Mouse (Mus musculus) brown adipose tissue, adult 24 weeks (tissue): ENCODE measurements around the gene Retreg1. TPM values are rescaled to one million over a fixed set of nuclear protein-coding genes. Genes with fewer than 3 reads are reported as not detected.

ENCODE experiments used
- H3K27ac ChIP-seq: fragments of 200-500 bp; replicated peaks from 2 replicates; pipeline ENCODE4 v1.5.1; 2012; ENCODE audit warnings: low read depth, mild to moderate bottlenecking, low read length
- H3K4me1 ChIP-seq: fragments of 200-500 bp; 2 replicates; pipeline ENCODE4 v1.6.1; 2012; ENCODE audit warnings: low read length, mixed read lengths; ENCODE audit not compliant: control insufficient read depth, insufficient read depth, insufficient read length
- H3K4me3 ChIP-seq: fragments of 200-500 bp; 2 replicates; pipeline ENCODE4 v1.5.1; 2012; ENCODE audit warnings: low read depth, mild to moderate bottlenecking, low read length, moderate library complexity; ENCODE audit not compliant: insufficient read depth
- polyA plus RNA-seq: library from polyadenylated mRNA; stranded (reverse); fragments of >200 nt; gene quantifications from 2 replicates; pipeline ENCODE4 v1.2.4, GENCODE M21; 2012; ENCODE audit not compliant: missing spikeins, insufficient read depth, insufficient read length

Retreg1 gene
- polyA plus RNA-seq, 1 experiment: 17.8 TPM

DNA sequence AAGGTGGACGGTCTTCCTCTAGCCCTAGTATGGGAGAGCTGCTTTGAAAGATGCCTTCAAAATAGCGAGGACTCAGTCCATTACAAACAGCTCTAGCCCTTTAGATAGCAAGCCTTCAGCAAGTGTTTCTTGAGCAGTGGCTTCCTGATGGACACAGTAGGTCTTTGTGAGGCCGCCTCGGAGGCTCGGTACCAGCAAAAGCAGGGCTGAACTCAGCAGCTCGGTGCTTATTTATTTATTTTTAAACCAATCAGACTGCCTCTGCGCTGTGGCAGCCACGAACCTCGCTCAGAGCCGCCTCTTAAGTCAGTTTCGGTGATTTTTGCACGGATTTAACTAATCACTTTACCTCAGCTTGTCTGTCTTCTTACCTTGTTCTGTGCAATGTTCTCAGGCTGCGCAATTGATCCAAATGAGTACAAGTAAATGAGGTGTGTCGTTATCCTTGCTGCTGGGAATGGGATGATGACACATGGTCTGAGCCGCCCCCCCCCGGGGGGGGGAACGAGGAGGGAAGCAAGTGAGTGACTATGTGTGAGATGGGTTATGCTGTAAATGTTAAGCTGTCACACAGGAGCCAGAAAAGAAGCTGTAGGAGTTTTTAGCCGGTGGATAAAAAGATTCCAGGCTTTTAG, 11.4 kb downstream of the Retreg1 start:
- Histone ChIP-seq H3K4me1 (no peaks in the 10 kb centered on the region), H3K4me3 (no peak overlapping the region), H3K27ac (no peak overlapping the region)

DNA sequence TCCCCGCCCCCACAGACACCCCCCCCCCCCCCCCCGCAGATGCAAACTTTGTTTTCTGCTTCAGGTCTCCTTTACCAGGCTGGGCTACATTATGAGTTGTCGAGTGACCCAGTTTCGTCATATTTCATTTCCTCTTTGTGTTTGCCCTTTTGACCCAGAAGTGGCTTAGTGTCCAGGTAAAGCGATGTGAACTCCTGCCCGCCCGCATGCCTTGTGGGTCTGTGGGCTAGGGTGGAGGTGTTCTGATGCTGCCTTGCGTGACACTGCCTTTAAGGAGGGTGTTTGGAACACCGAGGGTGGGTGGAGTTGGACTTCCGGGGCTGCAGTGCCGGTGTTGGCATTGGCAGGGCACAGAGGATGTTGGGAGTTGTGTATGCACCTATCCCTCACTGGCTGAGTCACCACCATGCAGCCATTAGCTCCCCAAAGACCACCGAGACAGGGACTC, 15.7 kb downstream of the Retreg1 start:
- Histone ChIP-seq H3K4me3 (no peak overlapping the region), H3K27ac (no peak overlapping the region), H3K4me1 (no peaks in the 10 kb centered on the region)

DNA sequence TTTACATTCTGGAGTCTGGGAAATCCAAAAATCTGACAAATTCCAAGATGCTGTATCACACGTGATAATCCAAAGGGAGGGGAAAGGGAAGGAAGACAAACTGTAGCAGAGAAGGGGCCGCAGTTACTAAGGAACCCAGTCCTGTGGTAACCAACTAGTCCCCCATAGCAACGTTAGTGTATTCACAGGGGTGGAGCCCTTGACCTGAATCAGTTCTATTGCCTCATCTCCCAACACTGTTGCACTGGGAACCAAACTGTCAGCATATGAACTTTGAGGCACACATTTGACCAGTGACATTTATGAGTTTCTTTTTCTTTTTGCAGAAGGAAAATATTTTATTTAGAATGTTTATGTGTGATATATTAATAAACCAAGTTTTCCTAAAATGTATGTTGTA, 16.5 kb downstream of the Retreg1 start:
- no peak overlapping the region for H3K27ac ChIP-seq
- H3K4me3 ChIP-seq: no peak overlapping the region
- H3K4me1 ChIP-seq: no peaks in the 10 kb centered on the region

DNA sequence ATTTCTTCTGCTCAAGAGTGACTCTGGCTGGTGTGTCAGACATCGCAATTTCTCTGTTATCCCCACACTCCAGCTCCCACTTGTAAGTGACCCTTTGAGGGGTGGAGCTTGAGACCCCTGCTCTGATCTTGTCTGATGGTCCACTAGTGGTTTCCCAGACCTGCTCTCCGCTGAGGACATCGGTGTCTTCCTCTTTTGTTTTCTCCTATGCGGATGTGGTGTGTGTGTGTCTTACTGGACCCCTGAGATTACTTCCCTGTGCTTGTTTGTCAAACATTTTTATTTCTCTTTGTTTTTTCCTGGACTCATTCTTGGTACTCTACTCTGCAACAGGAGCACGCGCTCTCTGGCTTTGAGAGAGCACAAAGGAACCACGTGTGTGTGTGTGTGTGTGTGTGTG, 18.9 kb downstream of the Retreg1 start:
- Histone ChIP-seq H3K4me3 (no peak overlapping the region), H3K27ac (no peak overlapping the region)

DNA sequence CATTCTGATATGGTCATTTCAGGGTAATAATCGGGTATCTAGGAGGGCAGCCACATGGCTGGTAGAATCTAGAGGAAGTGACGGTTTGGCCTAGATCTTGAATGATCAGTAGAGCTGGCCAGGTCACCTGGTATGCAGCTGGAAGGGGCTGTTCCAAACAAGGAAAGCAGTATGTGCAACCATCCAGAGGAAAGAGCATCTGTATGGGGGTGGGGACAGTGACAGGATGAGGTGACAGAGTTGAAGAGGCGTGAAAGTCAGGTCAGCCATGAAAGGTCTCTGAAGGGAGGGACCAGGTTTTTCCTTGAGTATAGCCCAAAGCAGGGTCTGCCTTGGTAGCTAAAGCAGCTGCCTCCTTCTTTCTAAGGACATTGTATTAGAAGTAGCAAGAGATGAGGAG, 22.6 kb downstream of the Retreg1 start:
- no peaks in the 10 kb centered on the region for H3K4me1 ChIP-seq
- no peak overlapping the region for H3K4me3 ChIP-seq
- H3K27ac ChIP-seq: no peak overlapping the region

More for the DNA sequence above, 18.9 kb downstream of the Retreg1 start:
- H3K4me1 ChIP-seq: no peaks in the 10 kb centered on the region

DNA sequence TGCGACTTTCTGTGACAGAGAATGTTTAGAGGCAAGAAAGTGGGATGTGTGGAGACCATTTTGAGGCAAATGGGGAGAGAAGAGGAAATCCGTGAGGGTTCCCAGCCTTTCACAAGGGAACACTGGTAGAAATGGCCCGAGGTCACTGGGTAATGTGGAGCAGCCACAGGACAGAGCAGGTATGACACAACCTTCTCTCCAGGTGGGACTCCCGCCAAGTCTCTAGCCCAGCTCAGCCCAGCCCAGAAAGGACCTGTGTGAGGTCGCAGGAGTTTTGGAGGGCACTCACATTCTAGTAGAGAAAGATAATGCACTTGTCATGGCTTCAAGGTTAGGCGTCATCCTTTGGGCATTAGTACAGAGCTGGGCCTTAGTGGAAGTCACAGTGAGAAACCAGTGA, 23.1 kb downstream of the Retreg1 start:
- Histone ChIP-seq H3K4me3 (no peak overlapping the region), H3K4me1 (no peaks in the 10 kb centered on the region), H3K27ac (no peak overlapping the region)

DNA sequence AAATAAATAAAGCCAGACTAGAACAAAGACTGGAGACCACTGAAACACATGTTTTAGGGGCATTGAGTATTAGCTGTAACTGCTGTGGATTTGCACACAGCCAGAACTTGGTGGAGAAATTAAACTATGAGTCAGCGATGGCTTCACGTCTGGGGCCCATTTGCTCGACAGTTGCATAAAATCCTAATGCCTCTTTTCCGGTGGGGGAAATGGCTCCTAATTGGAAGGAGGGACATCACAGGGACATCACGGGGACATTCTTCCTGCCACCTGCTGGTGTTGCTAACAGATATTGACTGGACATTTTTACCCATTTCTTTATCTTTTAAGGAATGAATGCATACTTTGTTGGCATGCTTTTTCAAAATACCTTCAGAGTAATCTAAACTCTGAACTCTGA, 26.1 kb downstream of the Retreg1 start:
- Histone ChIP-seq H3K27ac (no peak overlapping the region), H3K4me3 (no peak overlapping the region), H3K4me1 (no peaks in the 10 kb centered on the region)

DNA sequence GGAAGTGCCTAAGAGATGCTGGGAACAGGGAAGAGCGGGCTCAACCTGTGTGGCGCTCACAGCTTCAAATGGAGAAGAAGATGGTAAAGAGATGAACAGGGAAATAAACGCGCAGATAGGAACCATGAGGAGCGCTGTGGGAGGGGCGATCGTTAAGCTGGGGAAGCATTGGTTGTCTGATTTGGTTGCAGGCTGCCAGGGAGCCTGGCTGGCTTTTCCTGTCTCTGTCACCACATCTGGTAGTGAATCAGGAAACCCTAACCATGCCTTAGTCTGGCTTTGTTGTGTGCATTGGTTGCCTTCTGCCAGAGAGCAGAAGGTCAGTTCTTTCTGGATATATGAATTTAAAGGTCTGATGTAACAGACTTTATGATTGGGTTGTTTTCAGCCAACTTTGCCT, 28.5 kb downstream of the Retreg1 start:
- no peak overlapping the region for H3K27ac ChIP-seq
- no peaks in the 10 kb centered on the region for H3K4me1 ChIP-seq
- no peak overlapping the region for H3K4me3 ChIP-seq

DNA sequence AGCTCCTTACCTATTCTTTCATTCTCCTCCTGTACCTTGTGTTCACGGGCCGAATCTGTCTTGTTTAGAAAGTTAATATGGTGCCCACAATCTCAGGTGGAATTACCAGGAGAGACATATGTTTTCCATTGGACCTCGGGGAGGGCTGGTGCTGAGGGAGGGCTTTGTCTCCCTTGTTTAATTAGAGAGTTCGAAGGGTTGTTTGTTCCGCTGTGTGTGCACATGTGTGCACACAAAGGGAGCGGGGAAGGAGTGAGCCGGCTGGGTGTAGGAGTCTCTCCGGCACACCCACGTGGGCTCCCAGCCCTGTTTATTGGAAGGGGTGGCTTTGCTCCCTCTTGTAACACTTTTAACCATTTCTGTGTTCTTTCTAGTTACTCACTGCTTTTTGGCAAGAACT, 29.1 kb downstream of the Retreg1 start:
- Histone ChIP-seq H3K4me3 (no peak overlapping the region), H3K27ac (no peak overlapping the region), H3K4me1 (no peaks in the 10 kb centered on the region)

DNA sequence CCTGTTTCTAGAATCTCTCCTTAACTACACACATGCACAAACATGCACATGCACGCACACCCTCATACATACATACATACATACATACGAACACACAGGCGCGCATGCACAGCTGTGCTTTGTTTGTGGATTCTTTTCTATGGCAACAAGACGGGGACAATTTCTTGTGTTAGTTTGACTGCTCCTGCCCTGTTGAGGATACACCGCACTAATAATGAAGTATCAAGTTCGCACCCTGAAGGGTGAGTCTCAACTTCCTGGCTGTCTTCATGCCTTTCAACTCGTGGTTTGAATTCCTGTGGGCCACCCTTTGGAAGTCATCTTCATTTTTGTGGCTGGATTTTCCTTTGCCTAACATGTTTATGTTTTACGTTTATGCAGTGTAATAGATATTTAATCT, 29.7 kb downstream of the Retreg1 start:
- H3K4me1 ChIP-seq: no peaks in the 10 kb centered on the region
- H3K27ac ChIP-seq: no peak overlapping the region
- no peak overlapping the region for H3K4me3 ChIP-seq

DNA sequence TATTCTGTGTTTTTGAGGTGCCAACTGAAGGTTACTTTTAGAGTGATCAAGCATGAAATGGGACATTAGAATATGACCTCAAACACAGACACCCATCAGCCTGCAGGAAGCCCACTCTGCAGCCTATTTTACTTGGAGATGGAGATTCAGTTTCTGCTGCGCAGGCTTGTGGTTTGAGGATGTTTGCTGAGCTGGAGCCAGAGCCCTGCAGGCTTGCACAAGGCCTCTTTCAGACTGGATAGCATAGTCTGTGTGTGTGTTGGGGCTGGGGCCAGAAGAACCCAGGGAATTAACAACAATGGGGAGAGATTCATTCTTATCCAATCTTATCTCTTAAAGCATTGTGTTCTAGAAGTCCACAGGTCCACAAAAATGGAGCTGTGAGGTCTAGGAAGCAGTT, 30.6 kb downstream of the Retreg1 start:
- no peak overlapping the region for H3K4me3 ChIP-seq
- H3K4me1 ChIP-seq: no peaks in the 10 kb centered on the region
- H3K27ac ChIP-seq: no peak overlapping the region

DNA sequence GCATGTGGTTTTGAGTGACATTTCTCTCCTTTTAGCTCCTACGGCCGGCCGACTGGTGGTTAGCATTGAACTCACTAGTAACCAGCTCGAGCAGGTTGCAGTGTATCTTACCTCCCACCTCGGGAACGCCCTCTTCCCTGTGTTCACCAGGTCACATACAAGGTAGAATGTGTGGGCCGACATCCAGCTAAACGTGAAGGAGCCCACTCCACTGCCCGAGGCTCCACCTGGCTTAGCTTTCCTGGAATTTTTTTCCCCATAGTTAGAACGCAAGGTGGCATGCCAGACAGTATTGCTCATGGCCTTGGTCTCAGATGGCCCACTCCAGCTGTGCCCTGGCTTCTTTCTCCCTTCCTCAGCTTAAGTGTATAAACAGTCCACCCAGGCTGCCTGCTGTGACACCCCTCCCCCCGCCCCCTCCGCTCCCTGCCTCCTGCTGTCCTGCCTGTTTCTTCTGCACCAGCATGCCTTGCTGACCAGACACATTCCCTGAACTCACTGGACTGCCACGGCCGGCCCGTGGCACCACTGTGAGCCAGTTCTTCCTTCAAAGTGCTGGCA, 33.7 kb downstream of the Retreg1 start:
- Histone ChIP-seq H3K4me3 (no peak overlapping the region), H3K27ac (no peak overlapping the region), H3K4me1 (no peaks in the 10 kb centered on the region)

DNA sequence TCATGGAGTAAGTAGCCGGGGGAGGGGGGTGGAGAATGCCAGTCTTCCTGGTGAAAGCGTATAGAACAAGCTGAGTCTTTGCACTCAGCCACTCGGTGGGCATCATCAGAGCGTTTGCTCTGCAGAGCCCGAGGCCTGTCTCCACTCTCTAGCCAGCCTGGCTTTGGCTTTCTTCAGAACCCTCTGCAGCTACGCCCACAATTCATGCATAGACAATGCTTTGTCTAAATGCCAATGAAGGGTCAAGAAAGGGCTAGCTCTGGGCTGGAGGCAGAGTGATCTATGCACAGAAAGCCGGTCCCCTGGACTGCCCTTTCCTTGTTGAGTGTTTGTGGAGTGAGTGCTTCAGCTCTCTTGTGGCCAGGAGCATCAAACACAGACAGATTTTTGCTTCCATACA, 34.8 kb downstream of the Retreg1 start:
- Histone ChIP-seq H3K4me3 (no peak overlapping the region), H3K27ac (no peak overlapping the region), H3K4me1 (no peaks in the 10 kb centered on the region)

DNA sequence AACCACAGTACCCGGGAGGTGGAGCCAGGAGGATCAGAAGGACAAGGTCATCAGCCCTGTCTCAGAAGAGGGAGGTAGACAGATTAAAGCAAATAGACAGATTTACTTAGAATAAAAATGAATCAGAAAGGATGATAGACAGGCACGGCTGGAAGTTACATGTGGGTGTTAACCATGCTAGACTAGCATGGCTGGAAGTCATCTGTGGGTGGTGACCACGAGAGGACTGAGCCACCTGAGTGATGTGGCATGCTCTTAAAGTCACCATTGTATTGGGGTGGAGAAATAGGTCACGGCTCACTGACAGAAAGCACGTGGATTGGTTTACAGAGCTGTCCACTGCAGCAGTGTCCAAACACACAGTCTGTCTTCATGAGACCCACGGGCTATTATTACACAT, 36.2 kb downstream of the Retreg1 start:
- Histone ChIP-seq H3K4me3 (no peak overlapping the region), H3K27ac (no peak overlapping the region), H3K4me1 (no peaks in the 10 kb centered on the region)

DNA sequence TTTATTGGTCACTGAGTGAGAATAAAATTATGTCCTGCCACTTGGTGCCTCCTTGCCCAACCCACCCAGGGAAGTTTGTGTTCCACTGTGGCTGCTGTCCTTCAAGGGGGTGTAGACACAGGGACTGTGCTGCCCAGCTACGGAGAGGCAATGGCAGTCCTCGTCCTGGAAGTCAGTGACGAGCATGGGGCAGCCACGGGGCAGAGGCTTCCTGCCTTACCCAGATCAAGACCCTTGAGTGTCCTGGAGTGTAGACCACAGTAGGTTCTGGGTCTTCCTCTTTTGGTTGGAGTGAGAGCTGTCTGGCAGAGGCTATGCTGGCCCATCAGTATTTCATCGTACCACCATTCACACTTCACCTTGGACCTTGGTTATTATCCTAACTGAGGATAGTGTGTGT, 37.2 kb downstream of the Retreg1 start:
- H3K27ac ChIP-seq: no peak overlapping the region
- no peak overlapping the region for H3K4me3 ChIP-seq

DNA sequence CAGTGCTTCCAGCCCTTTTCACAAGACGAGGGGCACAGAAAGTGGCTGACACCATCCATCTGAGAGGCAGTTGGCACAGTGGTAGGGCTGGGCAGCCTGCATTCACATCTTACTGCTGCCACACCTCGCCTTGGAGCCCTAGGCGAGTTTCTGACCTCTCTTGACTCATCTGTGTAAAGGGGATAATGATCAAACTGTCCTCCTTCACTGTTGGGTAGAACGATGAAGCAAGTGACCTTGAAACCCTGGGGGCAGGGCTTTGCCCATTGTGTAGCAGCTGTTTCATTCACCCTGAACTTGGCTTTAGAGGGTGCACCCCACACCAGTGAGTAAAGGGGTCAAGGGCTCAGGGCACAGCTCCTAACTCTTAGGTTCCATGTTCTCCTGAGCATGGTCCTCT, 39.0 kb downstream of the Retreg1 start:
- Histone ChIP-seq H3K4me3 (no peak overlapping the region), H3K4me1 (no peaks in the 10 kb centered on the region), H3K27ac (no peak overlapping the region)

More for the DNA sequence above, 37.2 kb downstream of the Retreg1 start:
- H3K4me1 ChIP-seq: no peaks in the 10 kb centered on the region
